Mouse (Mus musculus): Measurements from ENCODE around the gene Aldh4a1.
A peak's percentile ranks its signal among the peaks of the same experiment; 100 is the strongest.

Gene Aldh4a1

DNA sequence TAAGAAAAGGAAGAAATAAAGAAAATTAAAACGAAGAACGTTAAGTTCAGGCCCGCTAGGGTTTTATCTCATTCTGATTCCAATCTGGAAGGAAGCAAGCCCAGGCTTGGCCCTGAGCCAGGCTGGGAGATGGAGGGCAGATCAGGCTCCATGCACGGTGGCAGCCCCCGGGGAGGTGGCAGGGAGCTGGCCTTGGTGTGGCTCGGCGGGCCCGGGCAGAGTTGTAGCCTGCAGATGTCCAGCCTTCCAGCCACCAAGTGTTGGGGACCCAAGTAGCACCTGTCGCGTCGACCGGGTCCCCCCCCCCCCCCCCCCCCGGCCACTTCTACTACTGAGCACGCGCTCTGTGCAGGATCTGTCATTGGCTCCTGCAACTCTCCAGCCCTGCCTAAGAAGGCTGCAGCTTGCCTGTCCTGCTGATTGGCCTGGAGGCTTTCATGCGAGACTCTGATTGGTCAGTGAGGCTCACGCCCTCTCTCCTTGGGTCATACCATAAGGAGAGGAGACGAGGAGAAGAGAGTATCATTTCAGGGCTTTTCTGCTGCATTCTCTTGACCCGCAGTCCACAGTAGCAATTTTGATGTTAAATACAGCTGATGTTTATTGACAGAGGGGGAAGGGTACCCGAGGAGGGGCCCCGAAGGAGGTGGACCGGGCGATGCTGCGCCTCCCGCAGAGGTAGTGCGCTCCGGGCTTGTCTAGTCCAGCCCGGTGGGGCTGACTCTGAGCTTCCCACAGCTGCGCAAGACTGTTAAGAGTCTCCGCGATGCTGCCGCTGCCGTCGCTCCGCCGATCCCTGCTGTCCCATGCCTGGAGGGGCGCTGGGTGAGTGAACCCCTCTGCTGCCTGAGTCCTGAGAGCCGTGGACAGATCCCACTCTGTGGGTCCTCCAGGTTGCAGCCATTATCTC, at the start of gene Aldh4a1:
Gene Aldh4a1, plus strand, starts transcription at position 494 of the 910 bp plus-strand sequence.
- DNase-seq, result peak; percentile 93 to 99

DNA sequence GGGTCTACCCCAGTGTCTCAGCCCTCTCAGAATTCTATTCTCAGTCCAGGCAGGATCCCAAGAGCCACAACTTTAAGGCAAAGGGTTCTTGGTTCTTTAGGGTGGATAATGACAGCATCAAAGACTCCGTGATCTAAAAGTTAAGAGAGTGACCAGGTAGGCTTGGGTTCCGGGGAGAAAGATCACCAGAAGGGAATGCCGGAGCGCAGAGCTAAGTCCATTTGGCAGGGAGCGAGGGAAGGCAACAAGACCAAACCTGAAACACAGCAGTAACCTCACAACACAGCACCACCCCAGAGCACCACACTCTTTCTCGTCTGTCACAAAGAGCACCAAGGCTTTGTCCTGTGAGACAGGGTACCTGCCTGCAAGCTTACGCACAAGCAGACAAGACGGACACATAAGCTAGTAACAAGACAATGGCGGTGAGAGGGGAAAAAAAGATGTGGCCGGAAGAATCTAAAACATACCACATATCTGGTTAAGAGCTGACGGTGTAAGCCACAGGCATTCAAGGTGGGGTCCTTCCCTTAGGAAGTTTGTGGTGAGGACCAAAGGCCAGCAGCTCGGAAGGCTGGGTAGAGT, 49.6 kb upstream of the Aldh4a1 start:
- DNase-seq, result no peak

DNA sequence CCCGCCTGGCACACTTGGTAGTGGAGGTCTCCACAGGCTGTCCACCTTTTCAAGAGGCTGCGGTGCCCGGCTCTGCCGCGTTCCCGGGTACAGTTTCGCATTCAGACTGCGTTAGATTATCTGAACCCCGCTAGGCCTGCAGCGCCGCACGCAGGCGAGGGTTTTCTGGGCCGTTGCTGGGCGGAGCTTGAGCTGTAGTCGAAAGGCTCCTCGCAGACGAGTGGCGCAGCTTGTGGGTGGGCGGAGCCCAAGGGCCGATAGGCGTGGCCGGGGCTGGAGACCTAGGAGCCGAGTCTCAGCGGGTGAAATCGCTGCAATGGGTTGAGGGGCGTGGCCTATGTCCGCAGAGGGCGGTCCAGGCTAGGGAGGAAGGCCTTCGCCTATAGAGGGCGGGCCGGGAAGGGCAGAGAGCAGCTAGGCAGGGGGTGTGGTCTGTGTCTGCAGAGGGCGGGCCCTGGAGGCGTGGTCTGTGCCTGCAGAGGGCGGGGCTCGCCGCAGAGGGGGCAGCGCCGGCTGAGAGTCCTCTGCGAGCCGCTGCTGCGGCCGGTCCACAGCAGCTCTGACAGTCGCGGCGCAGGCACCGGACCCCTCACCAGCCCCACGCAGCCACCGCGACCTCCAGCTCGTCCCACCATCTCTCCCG, 48.4 kb upstream of the Aldh4a1 start:
- DNase-seq, result peak; percentile 100

DNA sequence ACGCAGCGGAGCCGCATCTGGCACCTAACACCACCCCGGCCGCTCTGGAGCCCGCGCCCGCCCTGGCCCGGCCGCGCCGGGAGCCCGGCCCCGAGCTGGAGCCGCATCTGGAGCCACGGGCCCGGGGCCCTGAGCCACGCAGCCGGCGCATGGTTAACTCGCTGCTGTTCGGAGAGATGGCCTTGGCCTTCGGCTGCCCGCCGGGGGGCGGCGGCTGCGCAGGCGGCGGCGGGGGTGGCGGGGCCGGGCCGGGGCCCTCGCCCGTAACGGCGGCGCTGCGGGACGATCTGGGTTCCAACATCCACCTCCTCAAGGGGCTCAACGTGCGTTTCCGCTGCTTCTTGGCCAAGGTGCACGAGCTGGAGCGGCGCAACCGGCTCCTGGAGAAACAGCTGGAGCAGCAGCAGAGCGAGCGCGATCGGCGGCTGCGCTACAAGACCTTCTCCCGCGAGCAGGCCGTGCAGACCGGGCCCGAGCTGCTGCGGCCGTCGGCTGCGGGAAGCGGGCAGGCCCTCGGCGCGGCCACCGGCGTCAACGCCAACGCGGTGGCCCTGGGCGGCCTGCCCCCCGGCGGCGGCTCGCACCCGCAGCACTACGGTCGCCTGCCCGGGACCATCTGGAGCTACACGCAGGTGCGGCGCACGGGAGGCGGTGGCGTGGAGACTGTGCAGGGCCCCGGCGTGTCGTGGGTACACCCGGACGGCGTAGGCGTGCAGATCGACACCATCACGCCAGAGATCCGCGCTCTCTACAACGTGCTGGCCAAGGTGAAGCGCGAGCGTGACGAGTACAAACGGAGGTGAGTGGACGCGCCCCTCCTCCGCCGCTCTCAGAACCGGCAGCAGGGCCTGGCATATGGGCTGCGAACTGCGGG, 47.6 kb upstream of the Aldh4a1 start:
- DNase-seq, result peak; percentile 38 to 73

DNA sequence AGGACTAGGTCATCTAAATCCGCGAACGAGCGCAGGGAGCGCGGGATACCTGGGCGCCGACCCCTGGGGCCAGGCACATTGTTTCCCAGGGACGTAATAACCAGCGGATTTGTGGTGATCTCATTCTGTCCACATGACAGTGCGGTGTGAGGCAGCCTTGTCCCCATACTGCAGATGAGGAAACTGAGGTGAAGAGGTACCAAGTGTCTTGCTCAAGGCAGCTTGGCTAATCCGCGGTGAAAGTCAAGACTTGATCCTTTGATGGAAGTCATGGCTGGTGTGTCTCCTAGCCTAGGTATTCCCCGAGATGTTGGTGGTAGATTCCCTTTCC, 47.0 kb upstream of the Aldh4a1 start:
- no peak for DNase-seq

DNA sequence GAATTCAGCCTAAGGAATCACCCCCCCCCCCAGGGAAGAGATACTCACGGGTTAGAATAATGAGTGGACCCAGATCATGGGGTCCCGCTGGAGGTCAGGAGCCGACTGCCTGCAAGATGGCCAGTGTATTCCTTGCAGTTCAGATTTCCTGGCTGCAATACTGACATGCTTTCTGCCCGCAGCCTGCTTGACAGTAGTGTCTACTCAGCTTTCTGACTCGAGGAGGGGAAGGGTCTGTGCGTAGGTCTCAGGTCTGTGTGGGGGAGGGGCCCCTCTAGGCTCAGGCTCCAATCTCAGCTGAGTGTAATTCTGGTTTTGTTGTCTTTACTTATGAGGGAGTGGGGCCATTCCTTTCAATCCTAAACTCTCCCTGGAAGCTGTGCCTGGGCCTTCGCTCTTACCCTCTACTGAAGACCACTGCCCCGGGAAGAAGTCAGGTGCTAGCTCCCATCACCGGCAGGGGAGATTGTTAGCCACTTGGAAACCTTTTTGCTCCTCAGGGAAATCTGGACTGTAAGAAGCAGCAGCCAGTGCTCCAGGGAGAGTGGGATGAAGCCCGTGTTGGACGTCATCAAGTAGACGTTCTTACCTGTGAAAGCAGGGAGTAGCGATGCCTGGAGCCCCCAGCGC, 46.3 kb upstream of the Aldh4a1 start:
- no peak for DNase-seq

DNA sequence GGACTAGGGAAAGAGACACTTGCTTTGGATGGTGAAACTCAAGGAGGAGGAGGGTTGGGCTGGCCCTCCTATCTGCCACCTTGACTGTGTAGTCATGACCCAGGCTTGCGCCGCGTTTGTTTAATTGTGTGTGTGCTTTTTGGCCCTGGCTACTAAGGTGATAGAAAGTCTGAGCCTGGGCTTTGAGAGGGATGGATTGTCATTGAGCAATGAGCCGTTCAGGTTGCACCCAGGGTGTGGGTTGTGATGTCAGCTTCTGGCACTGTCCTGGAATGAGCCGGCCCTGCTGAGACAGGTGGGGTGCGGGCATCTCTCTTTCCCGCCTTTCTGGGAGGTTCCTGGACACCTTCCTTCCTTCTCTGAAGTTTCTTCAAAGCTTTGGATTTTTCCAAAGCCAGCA, 45.7 kb upstream of the Aldh4a1 start:
- DNase-seq, result no peak

DNA sequence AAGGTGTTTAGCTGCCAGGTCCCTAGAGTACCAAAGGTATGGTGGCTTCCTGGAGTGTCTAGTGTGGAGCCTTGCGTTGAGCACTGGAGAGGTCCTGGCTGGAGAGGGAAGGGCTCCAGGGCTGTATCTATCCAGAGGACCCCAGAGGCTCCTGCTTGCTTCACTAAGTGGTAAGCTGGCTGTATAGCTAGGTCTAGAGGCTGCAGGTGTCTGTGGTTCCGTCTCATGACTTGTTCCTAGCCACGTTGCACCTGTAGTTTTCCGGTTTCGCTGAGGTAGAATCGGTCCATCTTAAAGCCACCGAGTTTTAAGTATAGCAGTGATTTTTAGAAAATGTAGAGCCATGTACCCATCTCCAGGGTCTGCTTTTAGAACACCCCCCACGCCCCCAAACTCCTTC, 44.3 kb upstream of the Aldh4a1 start:
- no peak for DNase-seq

DNA sequence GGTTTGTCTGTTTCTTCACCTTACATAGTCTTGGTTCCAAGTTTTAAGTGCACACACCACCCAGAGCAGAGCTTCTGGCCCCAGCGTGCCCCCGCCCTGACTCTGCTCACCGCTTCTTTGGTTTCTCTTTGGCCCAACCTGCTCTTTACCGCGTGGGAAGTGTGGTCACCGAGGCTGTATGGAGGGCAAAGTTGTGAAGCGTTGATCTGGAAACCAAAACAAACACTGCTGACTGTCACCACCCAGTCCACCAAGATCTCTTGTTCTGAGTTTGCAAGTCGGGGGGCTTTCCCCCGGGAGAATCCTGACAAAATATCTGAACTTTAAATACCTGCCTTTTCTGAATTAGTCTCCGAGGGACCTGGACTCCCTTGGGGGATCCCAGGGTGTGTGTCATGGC, 43.7 kb upstream of the Aldh4a1 start:
- no peak for DNase-seq

DNA sequence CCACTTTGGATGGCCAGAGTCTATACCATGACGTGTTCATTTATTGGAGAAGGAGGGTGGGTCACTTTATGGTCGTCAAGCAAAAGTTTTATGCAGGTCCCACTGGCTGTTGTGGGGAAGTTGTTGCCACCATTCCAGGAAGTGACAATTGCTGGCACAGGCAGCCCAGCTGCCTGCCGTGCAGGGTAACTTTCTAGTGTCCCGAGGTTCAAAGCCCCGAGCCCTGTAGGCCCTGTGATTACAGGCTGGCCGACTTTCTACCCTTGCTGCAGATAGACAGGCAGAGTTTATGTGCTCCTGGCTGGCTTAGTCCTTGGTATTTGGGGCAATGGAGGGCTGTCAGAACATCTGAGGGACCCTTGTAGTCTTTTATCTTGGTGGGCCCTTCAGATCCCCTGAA, 43.2 kb upstream of the Aldh4a1 start:
- no peak for DNase-seq

DNA sequence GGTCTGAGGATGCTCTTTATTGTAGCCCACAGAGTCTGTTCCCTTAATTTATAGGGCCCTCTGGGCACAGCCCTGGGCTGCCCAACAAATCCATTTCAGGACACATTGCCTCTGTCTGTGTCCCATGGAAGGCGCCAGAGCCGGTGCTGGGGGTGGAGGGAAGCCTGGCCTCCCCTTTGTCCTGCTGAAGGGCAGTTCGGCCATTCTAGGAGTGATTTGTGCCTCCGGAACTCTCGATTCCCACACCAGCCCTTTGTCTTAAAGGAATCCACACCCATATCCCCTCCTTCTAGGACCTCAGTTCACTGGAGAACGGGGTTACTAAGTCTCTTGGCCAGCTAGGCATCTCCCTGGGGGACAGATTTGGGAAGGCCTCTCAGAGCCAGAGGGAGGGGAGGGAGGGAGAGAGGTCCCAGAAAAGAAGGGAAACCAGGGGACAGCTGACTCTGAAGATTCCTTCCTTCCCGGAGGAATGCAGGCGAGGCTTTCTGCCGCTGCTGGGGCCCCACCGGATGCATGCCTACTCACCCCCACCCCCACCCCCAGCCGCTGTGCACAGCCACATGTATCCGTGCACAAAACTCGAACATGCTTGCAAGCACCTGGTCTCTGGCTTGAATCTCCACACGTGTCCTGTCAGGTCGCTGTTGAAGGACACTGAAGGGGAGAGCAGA, 41.9 kb upstream of the Aldh4a1 start:
- DNase-seq, result peak; percentile 68 to 78

DNA sequence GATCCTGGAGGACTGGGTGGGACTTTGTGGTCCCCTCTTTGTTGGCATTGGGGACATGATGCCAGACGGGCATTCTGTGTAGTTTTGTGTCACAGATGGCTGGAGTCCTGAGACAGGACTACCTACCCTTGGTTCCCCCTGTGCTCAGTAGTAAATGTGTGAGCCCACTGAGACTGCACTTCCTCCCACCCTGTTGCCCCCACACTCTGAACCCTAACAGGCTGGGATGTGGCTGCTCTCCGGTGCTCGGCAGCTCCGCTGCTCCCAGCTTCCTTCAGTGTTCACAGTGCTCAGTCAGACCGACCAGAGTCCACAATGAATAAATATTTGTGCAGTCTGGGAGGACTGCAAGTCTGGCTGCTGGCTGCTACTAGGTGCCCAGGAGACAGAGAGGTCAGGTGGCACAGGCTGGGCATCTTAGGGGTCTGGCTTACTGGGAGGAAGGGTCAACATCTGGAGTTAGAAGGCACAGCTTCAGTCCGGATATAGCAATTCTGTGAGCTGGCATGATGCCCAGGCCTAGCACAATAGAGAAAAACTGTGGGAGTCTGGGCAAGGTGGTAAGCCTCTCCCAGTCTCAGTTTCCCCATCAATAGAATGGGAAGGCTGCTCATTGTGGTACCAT, 41.1 kb upstream of the Aldh4a1 start:
- peak; percentile 70 to 82 for DNase-seq

DNA sequence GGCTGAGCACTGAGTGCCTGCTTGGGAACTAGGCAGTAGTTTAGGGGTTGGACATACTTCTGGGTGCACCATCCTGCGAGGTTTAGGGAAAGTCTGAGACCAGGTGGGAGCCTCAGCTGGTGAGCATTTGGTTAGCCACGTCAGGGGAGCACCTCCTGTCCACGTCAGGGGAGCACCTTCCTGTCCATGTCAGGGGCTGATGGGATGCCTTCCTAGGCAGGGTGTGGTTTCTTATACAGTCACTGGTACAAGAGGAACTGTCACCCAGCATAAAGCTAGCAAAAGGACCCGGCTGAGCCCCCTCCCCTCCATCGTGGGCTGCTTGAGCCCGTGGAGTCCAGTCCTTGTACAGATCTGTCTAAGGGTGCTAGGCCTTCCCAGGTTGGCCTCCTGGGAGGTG, 40.3 kb upstream of the Aldh4a1 start:
- no peak for DNase-seq

DNA sequence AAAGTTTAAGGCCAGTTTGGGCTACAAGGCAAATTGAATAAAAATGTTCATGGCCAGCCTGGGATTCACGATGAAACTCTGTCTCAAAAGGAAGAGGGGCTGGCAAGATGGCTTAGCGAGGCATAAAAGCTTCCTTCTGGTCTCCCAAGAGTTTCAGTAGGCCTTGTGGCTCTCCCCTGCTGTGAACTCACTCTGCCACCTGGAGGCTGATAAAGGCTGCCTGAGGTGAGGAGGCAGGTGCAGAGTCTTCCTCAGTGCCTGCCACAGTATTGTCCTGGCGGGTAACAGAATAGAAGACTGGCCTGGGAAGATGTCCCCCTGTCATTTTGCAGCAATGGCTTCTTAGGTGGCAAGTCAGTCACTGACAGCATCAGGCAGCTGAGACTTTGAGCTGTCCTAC, 39.8 kb upstream of the Aldh4a1 start:
- DNase-seq, result no peak

DNA sequence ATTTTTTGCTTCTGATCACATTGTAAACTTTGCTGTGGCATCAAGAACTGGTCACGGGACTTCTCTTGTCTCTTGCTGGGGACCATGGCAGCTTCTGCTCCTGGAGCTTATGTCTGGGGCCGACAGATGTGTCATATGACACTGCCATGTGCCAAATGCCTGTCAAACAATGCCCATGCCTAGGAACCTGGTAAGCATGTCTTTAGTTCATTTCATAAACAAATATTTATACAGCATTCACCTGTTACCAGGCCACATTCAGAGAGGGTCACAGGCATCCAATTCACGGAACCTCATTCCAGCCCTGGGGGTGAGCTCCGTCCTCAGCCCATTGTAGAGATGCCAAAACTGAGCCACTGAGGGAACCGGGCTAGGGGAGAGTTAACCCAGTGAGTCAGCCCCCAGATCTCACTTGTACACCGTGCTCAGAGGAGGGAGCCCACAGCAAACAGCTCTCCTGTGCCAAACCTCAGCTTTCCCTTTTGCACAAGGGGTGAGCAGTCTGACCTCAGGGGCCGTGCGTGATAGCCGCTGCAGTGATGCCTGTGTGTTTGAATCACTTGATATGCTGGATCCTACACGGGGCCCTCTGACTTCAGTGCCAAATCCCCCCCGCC, 38.9 kb upstream of the Aldh4a1 start:
- no peak for DNase-seq

DNA sequence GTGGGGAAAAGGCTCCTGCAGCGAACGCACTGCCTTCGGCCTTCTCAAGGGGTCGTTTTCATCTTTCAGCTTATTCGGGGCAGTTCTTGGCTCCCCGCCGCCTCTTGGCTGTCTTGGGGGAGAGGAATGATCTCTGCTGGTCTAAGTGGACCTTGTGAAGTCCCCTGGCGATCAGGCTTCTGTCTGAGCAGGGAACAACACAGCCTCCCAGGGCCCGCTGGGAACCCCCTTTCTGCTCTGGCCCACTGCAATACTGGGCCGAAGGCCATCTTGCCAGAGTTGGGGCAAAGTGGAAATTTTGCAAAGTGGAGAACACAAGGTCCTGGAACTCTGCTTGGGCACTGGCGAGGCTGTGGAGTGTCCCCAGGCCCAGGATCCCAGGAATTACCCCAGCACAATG, 38.0 kb upstream of the Aldh4a1 start:
- DNase-seq, result peak in 1 of 2 experiments; percentile 62

DNA sequence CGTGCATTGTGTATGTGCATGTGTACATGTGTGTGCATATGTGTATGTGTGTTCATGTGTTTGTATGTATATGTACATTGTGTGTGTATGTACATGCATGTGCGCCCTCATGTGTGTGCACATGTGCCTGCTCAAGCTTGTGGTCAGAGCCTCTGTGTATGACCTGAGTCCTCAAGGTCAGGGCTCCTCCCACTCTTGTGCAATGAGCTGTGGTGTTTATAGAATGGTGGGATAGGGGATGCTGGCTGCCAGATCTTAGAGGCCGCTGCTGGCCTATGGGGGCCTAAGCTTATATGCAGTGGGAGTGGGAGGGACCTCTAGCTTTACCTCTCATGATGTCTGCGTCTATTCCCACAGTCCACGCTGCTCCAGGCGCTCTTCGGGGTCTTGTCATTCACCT, 37.0 kb upstream of the Aldh4a1 start:
- no peak for DNase-seq

DNA sequence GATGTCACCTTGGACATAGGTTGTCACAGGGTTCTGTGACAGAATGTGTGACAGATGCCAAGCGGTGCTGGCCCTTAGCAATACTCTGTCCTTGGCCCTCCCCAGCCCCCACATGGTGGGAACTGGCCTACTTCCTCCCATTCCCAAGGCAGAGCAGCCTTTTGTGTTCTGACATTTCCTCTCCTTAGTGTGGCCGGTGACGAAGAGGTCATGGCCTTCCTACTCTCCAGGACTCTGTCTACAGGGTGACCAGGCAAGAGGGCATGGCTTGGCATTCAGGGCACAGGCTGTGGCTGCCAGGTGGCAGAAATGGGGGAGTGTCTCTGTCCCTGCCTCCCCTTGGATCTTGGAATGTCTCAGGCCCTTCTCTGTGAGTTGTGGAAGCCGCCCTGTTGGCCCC, 35.3 kb upstream of the Aldh4a1 start:
- DNase-seq, result peak; percentile 59 to 75

DNA sequence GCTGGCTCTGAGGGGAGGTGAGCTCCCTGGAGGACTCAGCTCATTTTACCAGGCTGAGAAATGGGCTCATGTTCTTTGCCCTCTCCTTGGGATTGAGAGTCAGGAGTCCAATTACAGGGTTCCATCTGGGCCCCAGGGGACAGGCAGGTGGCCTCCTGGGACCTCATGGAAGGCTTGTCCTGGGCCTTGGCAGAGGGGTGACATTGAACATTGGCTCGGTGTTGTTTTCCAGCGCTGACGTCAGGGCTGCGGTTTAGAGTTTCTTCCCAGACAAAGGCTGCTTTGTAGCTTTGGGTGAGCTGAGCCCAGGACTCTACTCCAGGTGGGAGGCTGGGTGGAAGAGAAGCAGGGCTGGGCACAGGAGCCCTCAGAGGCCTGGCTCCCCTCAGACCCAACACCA, 34.9 kb upstream of the Aldh4a1 start:
- no peak for DNase-seq

DNA sequence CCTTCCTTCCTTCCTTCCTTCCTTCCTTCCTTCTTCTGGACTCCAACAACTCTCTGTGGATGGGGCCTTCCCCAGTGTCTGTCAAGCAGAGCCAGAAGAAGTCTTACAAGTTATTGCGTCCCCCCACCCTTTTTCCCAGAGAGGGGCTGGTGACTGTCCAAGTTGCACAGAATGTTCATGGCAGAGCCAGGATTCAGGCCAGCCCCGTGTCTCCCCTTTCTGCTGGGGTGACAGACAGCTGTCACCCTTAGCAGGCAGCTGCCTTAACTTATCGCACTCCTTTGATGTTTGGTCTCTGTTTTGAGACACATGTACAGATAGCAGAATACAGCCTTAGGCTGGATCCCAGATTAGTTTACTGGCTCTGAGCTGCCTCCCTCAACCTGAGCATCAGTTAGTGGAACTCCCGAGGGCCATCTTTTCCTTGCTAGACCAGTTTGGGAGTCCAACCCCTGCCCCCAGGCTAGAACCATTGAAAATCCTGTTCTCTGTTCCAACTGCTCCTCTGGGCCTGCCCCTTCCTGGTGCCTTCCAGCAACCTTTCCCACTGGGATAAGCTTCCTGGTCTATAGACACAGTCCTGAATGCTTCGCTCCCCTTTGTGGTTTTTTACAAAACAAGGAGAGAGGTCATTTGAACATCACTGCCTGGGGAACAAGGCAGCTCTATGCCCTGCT, 33.2 kb upstream of the Aldh4a1 start:
- no peak for DNase-seq
